24 mouse cellular contexts compared by ENCODE assay signal in genomic region chr1:188060493-188060892, GRCm38 (mm10).
"Had no signal": no experiment of that assay in that cellular context is flagged by ENCODE, and none has a peak within 500 bp of the region (broad histone marks: within the 10 kb centered on the region; RNA-seq: fewer than 3 reads in every experiment).

No protein-coding gene starts in this region.

- DNase-seq: gastrocnemius, adult 2 months; gastrocnemius, postnatal 10 days; gastrocnemius, postnatal 25 days; heart, adult 2 months; heart, postnatal 10 days; heart, postnatal 4 days; liver; liver, embryonic 13.5 days; liver, postnatal 0 days had no signal

- H3K36me3 ChIP-seq: hindbrain, embryonic 10.5 days; hindbrain, embryonic 12.5 days; intestine, embryonic 15.5 days; limb, embryonic 10.5 days; limb, embryonic 12.5 days; liver, embryonic 13.5 days; liver, embryonic 15.5 days had no signal

- H3K4me3 ChIP-seq: gastrocnemius, adult 2 months; heart, adult 2 months; hindbrain, embryonic 10.5 days; hindbrain, embryonic 12.5 days; intestine, embryonic 15.5 days; layer of hippocampus, adult 2 months; left cerebral cortex, adult 2 months; limb, embryonic 10.5 days; limb, embryonic 12.5 days; liver, embryonic 13.5 days; liver, embryonic 15.5 days had no signal

- H3K9me3 ChIP-seq: hindbrain, embryonic 10.5 days; hindbrain, embryonic 12.5 days; intestine, embryonic 15.5 days; limb, embryonic 10.5 days; limb, embryonic 12.5 days; liver, embryonic 13.5 days; liver, embryonic 15.5 days had no signal

- H3K4me1 ChIP-seq: hindbrain, embryonic 10.5 days; hindbrain, embryonic 12.5 days; intestine, embryonic 15.5 days; liver, embryonic 13.5 days; liver, embryonic 15.5 days had no signal

- ATAC-seq: hindbrain, embryonic 16.5 days; inflammation-experienced regulatory T-cells, adult 6 months; intestine, embryonic 15.5 days; intestine, postnatal 0 days; liver, postnatal 0 days had no signal

- H3K27me3 ChIP-seq: hindbrain, embryonic 12.5 days; intestine, embryonic 15.5 days; limb, embryonic 12.5 days; liver, embryonic 13.5 days; liver, embryonic 15.5 days had no signal

- H3K27ac ChIP-seq: gastrocnemius, adult 2 months; heart, adult 2 months; hindbrain, embryonic 10.5 days; hindbrain, embryonic 12.5 days; hindbrain, embryonic 14.5 days; intestine, embryonic 15.5 days; kidney, postnatal 0 days; layer of hippocampus, adult 2 months; left cerebral cortex, adult 2 months; limb, embryonic 12.5 days; liver, embryonic 13.5 days; liver, embryonic 15.5 days had no signal

- H3K9ac ChIP-seq: hindbrain, embryonic 12.5 days; hindbrain, embryonic 14.5 days; intestine, embryonic 15.5 days; limb, embryonic 12.5 days; liver, embryonic 13.5 days; liver, embryonic 15.5 days; liver, postnatal 0 days had no signal

- H3K4me2 ChIP-seq: heart, embryonic 11.5 days; hindbrain, embryonic 12.5 days; hindbrain, embryonic 14.5 days; intestine, embryonic 15.5 days; limb, embryonic 12.5 days; liver, embryonic 11.5 days; liver, embryonic 13.5 days; liver, embryonic 15.5 days had no signal
